Mouse (Mus musculus): ENCODE results near the gene Timm8a1. TPM values are rescaled to one million over a fixed set of nuclear protein-coding genes. Genes with fewer than 3 reads are reported as not detected.

Gene Timm8a1
- polyA plus RNA-seq, 1 experiment from 2014 or later: 82.1 TPM

Other genes with a start within 250 kb of the Timm8a1 start
- 2.8 and 3.6 TPM in 2 replicates for gene Tmem35a, start 246.6 kb downstream of the Timm8a1 start, polyA plus RNA-seq (2014; fragmentation: Nextera tagmentation; extraction: Ambion mirVana)
- 28.6 and 28.7 TPM in 2 replicates for gene Cenpi, start 233.8 kb downstream of the Timm8a1 start, polyA plus RNA-seq (2014; fragmentation: Nextera tagmentation; extraction: Ambion mirVana)
- 0.59 and 0.93 TPM in 2 replicates for gene Drp2, start 137.3 kb downstream of the Timm8a1 start, polyA plus RNA-seq (2014; fragmentation: Nextera tagmentation; extraction: Ambion mirVana)
- gene Taf7l, start 65.4 kb downstream of the Timm8a1 start, polyA plus RNA-seq (2014; fragmentation: Nextera tagmentation; extraction: Ambion mirVana): not detected in 2 replicates
- 1.4 and 2.1 TPM in 2 replicates for gene Btk, start 41.7 kb upstream of the Timm8a1 start, polyA plus RNA-seq (2014; fragmentation: Nextera tagmentation; extraction: Ambion mirVana)
- 303 TPM in 2 replicates for gene Rpl36a, start 43.8 kb upstream of the Timm8a1 start, polyA plus RNA-seq (2014; fragmentation: Nextera tagmentation; extraction: Ambion mirVana)
- gene Gla, start 59.3 kb upstream of the Timm8a1 start, polyA plus RNA-seq (2014; fragmentation: Nextera tagmentation; extraction: Ambion mirVana): 3.7 TPM in 2 replicates
- gene Hnrnph2, start 59.3 kb upstream of the Timm8a1 start, polyA plus RNA-seq (2014; fragmentation: Nextera tagmentation; extraction: Ambion mirVana): 83.0 and 125 TPM in 2 replicates
- gene Armcx4, start 144.7 kb upstream of the Timm8a1 start, polyA plus RNA-seq (2014; fragmentation: Nextera tagmentation; extraction: Ambion mirVana): 4.6 and 5.1 TPM in 2 replicates
- gene Armcx1, start 176.1 kb upstream of the Timm8a1 start, polyA plus RNA-seq (2014; fragmentation: Nextera tagmentation; extraction: Ambion mirVana): 36.1 and 40.5 TPM in 2 replicates
- gene Armcx6, start 209.6 kb upstream of the Timm8a1 start, polyA plus RNA-seq (2014; fragmentation: Nextera tagmentation; extraction: Ambion mirVana): 16.6 and 18.4 TPM in 2 replicates
- gene Armcx3, start 214.7 kb upstream of the Timm8a1 start, polyA plus RNA-seq (2014; fragmentation: Nextera tagmentation; extraction: Ambion mirVana): 82.0 and 94.0 TPM in 2 replicates

Measured in heart, embryonic 11.5 days (tissue).